Mouse (Mus musculus) E14TG2a.4 (cell line): ENCODE results near the gene Trappc3.

Experiments
- CTCF ChIP-seq: conservative IDR thresholded peaks from 2 replicates; pipeline ENCODE4 v1.5.1; 2014; ENCODE audit warnings: low read length
- POU5F1 ChIP-seq: IDR thresholded peaks from 2 replicates; pipeline ENCODE4 v1.6.1; 2014; ENCODE audit warnings: low read length, borderline replicate concordance

GRCm38 (mm10) chr4:126254315-126255112 is 7.6 kb upstream of the Trappc3 start:
- no peak for TF ChIP-seq CTCF
- TF ChIP-seq POU5F1, result no peak
